Mouse (Mus musculus) E14TG2a.4 (cell line): Measurements from ENCODE around the gene Cttnbp2nl.
A peak's percentile ranks its signal among the peaks of the same experiment; 100 is the strongest.

Experiments
- H3K27me3 ChIP-seq: 2 replicates; pipeline ENCODE4 v1.6.1; 2014; ENCODE audit warnings: low read length, control low read depth; ENCODE audit not compliant: insufficient read depth
- H3K36me3 ChIP-seq: 2 replicates; pipeline ENCODE4 v1.6.1; 2014; ENCODE audit warnings: low read length, control low read depth; ENCODE audit not compliant: insufficient read depth
- H3K4me1 ChIP-seq: replicated peaks from 2 replicates; pipeline ENCODE4 v1.6.1; 2014; ENCODE audit warnings: low read depth, low read length, control low read depth
- H3K4me3 ChIP-seq: replicated peaks from 2 replicates; pipeline ENCODE4 v1.5.1; 2014; ENCODE audit warnings: mild to moderate bottlenecking, low read length
- H3K9me3 ChIP-seq: 2 replicates; pipeline ENCODE4 v1.6.1; 2014; ENCODE audit warnings: low read length, control low read depth
- CTCF ChIP-seq: conservative IDR thresholded peaks from 2 replicates; pipeline ENCODE4 v1.5.1; 2014; ENCODE audit warnings: low read length
- NANOG ChIP-seq: IDR thresholded peaks from 2 replicates; pipeline ENCODE4 v1.6.1; 2014; ENCODE audit warnings: borderline replicate concordance, low read length, mixed read lengths
- POU5F1 ChIP-seq: IDR thresholded peaks from 2 replicates; pipeline ENCODE4 v1.6.1; 2014; ENCODE audit warnings: low read length, borderline replicate concordance

Gene Cttnbp2nl

DNA sequence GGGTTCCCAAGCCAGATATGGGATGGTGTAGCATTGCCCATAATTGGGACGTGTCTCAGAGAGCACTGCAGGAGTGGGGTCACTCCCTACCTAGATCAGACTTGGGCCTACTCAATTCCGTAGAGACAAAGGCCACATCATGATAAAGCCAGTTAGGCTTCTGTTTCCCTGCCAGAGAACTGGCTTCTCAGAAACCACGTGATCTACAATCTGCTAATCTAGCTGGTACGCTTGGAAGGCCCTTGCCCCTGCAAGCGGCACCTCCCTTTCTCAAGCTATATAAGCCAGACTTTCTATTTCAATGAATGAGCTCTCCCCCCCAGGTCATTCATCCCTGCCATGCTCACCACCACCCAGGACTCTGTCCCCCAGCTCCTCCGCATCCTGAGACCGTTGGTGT, 37.2 kb upstream of the Cttnbp2nl start:
- Histone ChIP-seq H3K36me3 (no peaks in the 10 kb centered on the region), H3K27me3 (no peaks in the 10 kb centered on the region), H3K4me1 (peaks cover 3% of the 10 kb centered on the region; the same call in 1 of the 2 replicates), H3K4me3 (no peak overlapping the region), H3K9me3 (no peaks in the 10 kb centered on the region)
- TF ChIP-seq CTCF (no peak), POU5F1 (no peak), NANOG (no peak)

GRCm38 (mm10) chr3:105088638-105089037, 35.7 kb upstream of the Cttnbp2nl start:
- Histone ChIP-seq H3K9me3 (no peaks in the 10 kb centered on the region), H3K36me3 (no peaks in the 10 kb centered on the region), H3K27me3 (no peaks in the 10 kb centered on the region), H3K4me3 (no peak overlapping the region), H3K4me1 (peaks cover 3% of the 10 kb centered on the region; the same call in 1 of the 2 replicates)
- TF ChIP-seq CTCF: no peak

GRCm38 (mm10) chr3:105087344-105087743, 34.4 kb upstream of the Cttnbp2nl start:
- Histone ChIP-seq H3K36me3 (no peaks in the 10 kb centered on the region), H3K27me3 (no peaks in the 10 kb centered on the region), H3K4me3 (no peak overlapping the region), H3K9me3 (no peaks in the 10 kb centered on the region), H3K4me1 (peaks cover 3% of the 10 kb centered on the region; the same call in 1 of the 2 replicates)
- TF ChIP-seq CTCF (no peak), NANOG (no peak), POU5F1 (no peak)

GRCm38 (mm10) chr3:105078231-105078826, 25.4 kb upstream of the Cttnbp2nl start:
- peak; percentile 39 for TF ChIP-seq CTCF
- no peak for TF ChIP-seq NANOG

DNA sequence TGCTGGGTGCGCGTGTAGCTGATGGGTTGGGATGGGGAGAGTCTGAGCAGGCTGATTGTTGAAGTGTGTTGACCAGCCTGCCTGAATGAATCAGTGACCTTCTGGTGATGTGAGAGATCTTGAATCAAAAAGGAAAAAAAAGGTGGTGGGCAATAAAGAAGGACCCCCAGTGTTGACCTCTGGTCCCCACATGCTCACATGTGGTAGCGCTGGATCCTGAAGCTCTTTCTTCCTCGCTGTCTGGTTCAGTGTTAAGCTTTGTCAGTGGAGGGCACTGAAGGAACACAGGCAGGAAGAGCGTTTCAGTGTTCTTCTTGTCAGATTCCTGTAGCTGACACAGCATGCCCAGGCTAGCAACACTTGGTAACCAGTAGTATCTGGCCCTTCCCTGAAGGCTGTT, 22.9 kb upstream of the Cttnbp2nl start:
- Histone ChIP-seq H3K36me3 (no peaks in the 10 kb centered on the region), H3K9me3 (no peaks in the 10 kb centered on the region), H3K4me1 (no peaks in the 10 kb centered on the region; the same call in 1 of the 2 replicates), H3K4me3 (no peak overlapping the region), H3K27me3 (peaks cover 4% of the 10 kb centered on the region)
- TF ChIP-seq CTCF (no peak), POU5F1 (no peak), NANOG (no peak)

More at GRCm38 (mm10) chr3:105078231-105078826, 25.4 kb upstream of the Cttnbp2nl start:
- no peaks in the 10 kb centered on the region for H3K4me1 ChIP-seq
- no peaks in the 10 kb centered on the region for H3K9me3 ChIP-seq
- no peak overlapping the region for H3K4me3 ChIP-seq
- peaks cover 7% of the 10 kb centered on the region for H3K27me3 ChIP-seq
- H3K36me3 ChIP-seq: no peaks in the 10 kb centered on the region

DNA sequence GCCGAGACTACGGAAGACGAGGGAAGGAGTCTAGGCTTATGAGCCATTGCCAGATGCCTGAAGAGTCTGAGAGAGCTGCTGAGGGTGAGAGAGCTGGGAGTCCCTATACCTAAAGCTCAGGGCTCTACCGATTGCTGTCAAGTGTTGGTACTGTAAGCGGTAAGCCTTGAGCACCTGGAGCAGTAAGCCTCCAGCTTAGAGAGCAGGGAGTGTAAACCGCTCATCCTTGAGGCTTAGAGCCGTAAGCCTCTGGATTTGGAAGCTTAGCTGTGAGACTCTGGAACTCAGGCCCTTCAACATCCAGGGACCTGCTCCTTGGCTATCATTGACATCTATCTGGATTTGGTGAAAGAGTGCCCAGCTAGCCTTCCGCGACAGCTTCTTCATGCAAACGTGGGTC, 19.6 kb upstream of the Cttnbp2nl start:
- no peaks in the 10 kb centered on the region for H3K36me3 ChIP-seq

GRCm38 (mm10) chr3:105071251-105071650, 18.3 kb upstream of the Cttnbp2nl start:
- H3K9me3 ChIP-seq: no peaks in the 10 kb centered on the region
- no peaks in the 10 kb centered on the region; the same call in 1 of the 2 replicates for H3K4me1 ChIP-seq
- peaks cover 6% of the 10 kb centered on the region; the same call in 1 of the 2 replicates for H3K27me3 ChIP-seq
- H3K4me3 ChIP-seq: no peak overlapping the region
- no peaks in the 10 kb centered on the region for H3K36me3 ChIP-seq
- TF ChIP-seq POU5F1 (no peak), CTCF (no peak), NANOG (no peak)

More for the DNA sequence above, 19.6 kb upstream of the Cttnbp2nl start:
- H3K27me3 ChIP-seq: peaks cover 6% of the 10 kb centered on the region; the same call in 1 of the 2 replicates
- TF ChIP-seq POU5F1 (no peak), CTCF (no peak), NANOG (no peak)
- no peaks in the 10 kb centered on the region; the same call in 1 of the 2 replicates for H3K4me1 ChIP-seq
- H3K9me3 ChIP-seq: no peaks in the 10 kb centered on the region
- H3K4me3 ChIP-seq: no peak overlapping the region

- H3K4me3 ChIP-seq: no peak overlapping the region
- H3K9me3 ChIP-seq: 0 out of 2 replicates have a peak, but pooled peaks cover 2% of the 10 kb centered on the region
- H3K4me1 ChIP-seq: no peaks in the 10 kb centered on the region; the same call in 1 of the 2 replicates
- TF ChIP-seq NANOG (no peak), CTCF (no peak)
- no peaks in the 10 kb centered on the region for H3K36me3 ChIP-seq
- H3K27me3 ChIP-seq: peaks cover 6% of the 10 kb centered on the region; the same call in 1 of the 2 replicates
These were observed 17.6 kb upstream of the Cttnbp2nl start for GRCm38 (mm10) chr3:105070553-105070952.

- no peak for TF ChIP-seq CTCF
- no peak for TF ChIP-seq NANOG
- no peak for TF ChIP-seq POU5F1
- H3K4me3 ChIP-seq: no peak within 1 kb of the TSS
- H3K4me1 ChIP-seq: no peaks in the 10 kb centered on the region; the same call in 1 of the 2 replicates
- peaks cover 11% of the 10 kb centered on the region; the same call in 1 of the 2 replicates for H3K9me3 ChIP-seq
- H3K36me3 ChIP-seq: no peaks in the 10 kb centered on the region
- peaks cover 7% of the 10 kb centered on the region; the same call in 1 of the 2 replicates for H3K27me3 ChIP-seq
These were observed 13.6 kb upstream of the Cttnbp2nl start, which contains the start of gene 4930564D02Rik for GRCm38 (mm10) chr3:105066544-105066943. TSS of gene 4930564D02Rik (plus strand) at chr3:105066844.
